Mouse (Mus musculus): Measurements from ENCODE around the gene Cd99l2. TPM values are rescaled to one million over a fixed set of nuclear protein-coding genes. Genes with fewer than 3 reads are reported as not detected.

Gene Cd99l2
- polyA plus RNA-seq (2014; fragmentation: Nextera tagmentation; extraction: Ambion mirVana), result 28.7 and 33.4 TPM in 2 replicates

DNA sequence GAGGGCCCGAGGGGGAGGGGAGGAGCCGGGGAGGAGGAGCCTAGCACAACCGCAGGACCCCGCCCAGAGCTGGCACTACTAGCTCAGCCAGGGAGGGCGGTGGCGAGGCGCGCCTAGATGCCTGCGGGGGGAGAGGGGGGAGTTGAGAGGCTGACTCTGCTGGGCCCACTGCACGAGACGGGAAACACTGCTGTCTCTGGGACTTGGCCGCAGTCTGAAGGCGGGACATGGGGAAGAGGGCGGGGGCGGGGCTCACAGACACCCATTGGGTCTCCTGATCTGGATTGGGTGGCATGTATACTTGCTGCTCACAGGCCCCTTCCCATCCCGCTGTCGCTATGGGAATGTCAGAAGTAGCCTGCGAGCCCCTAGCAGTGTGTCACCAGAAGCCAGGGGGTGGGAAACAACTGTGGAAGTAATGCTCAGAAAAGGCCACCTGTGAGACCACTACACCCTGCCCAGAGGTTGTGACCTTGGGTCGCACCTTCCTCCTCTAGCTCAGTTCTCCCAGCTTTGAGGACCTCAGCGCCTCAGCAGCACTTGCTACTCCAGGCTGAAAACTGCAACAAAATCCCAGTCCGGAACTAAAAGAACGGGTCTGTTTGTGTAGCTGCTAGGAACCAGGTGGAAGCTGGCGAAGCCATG, at the start of gene Cd99l2:
Cd99l2 (minus strand) TSS at position 216 of the 645 bp plus-strand sequence.
- H3K4me1 ChIP-seq (ENCODE audit: control insufficient read depth, insufficient read depth, low read length), result no peaks in the 10 kb centered on the region
- H3K27ac ChIP-seq (ENCODE audit: low read depth, low read length), result peak within 1 kb of the TSS; percentile 67
- H3K4me3 ChIP-seq (ENCODE audit: low read depth, low read length), result peak within 1 kb of the TSS; percentile 41
- H3K36me3 ChIP-seq (ENCODE audit: control insufficient read depth, insufficient read depth, low read length), result no peaks in the 10 kb centered on the region
- H3K9ac ChIP-seq (ENCODE audit: low read length), result peak within 1 kb of the TSS; percentile 64
- H3K27me3 ChIP-seq (ENCODE audit: control insufficient read depth, insufficient read depth, low read length), result no peaks in the 10 kb centered on the region
- WGBS, result 11% methylated on average over 18 of the region's 23 CpGs
- no peaks in the 10 kb centered on the region for H3K9me3 ChIP-seq (ENCODE audit: control insufficient read depth, low read length)
- ATAC-seq (ENCODE audit: insufficient read depth, low FRiP score, low TSS enrichment) (peak; percentile 93), DNase-seq (ENCODE audit: low spot score) (peak; percentile 87)
- peak within 1 kb of the TSS; percentile 62 for H3K4me2 ChIP-seq (ENCODE audit: low read depth)

DNA sequence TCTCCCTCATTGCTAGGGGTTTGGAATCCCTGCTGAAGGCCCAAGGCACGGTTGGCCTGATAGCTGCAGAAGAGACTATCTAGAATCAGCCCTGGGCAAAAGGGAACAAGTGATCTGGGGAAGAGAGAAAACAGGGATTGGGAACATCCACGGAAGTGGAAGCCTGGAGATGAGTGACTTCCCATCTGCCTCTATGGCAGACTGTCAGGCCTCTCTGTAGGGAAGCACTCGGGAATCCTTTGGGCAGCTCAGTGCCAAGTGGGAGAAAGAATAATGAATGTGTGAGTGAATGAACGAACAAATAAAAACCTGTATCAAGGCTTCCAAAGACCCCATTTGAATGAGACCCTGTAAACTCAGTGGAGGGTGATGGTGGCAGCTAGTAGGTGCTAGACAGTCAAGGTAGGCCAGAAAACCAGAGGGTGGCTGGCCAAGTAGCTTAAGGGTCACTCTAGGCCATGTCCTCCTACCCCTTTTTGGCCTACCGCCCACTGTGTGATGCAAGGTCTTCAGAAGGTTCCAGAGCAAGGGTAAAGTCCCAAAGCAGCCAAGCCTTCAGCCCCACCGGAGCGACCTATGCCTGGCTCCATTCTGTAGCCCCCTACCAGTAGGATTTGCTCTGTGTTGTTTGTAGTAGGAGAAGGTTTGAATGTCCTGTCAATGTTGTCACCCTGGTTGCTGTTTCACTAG, 48.3 kb upstream of the Cd99l2 start:
- Histone ChIP-seq H3K27ac (ENCODE audit: low read depth, low read length) (no peak overlapping the region), H3K9ac (ENCODE audit: low read length) (no peak overlapping the region), H3K9me3 (ENCODE audit: control insufficient read depth, low read length) (no peaks in the 10 kb centered on the region), H3K4me3 (ENCODE audit: low read depth, low read length) (no peak overlapping the region), H3K36me3 (ENCODE audit: control insufficient read depth, insufficient read depth, low read length) (no peaks in the 10 kb centered on the region), H3K4me1 (ENCODE audit: control insufficient read depth, insufficient read depth, low read length) (no peaks in the 10 kb centered on the region), H3K4me2 (ENCODE audit: low read depth) (no peak overlapping the region), H3K27me3 (ENCODE audit: control insufficient read depth, insufficient read depth, low read length) (no peaks in the 10 kb centered on the region)
- no peak for ATAC-seq (ENCODE audit: insufficient read depth, low FRiP score, low TSS enrichment)
- WGBS, result 83% methylated on average over 7 of the region's 7 CpGs
- no peak for DNase-seq (ENCODE audit: low spot score)

DNA sequence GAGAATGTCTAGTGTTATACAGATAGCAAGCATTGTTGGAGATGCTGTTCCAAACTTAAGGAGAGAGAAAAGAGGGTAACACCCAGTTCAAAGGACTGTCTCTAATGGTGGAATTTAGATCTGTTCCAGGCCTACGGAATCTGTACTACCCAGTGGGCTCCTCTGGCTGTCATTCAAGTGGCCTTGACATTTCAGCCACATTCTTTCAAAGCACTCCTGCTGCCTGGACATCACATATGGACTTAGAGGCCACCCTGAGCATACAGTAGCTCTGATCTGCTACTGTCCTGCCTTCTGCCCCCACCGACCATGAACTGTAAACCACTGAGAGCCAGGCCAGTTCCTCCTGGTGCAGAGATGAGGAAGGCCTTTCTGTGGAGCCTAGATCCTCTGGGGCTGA, 45.1 kb upstream of the Cd99l2 start:
- DNase-seq (ENCODE audit: low spot score) (no peak), ATAC-seq (ENCODE audit: insufficient read depth, low FRiP score, low TSS enrichment) (no peak)
- Histone ChIP-seq H3K36me3 (ENCODE audit: control insufficient read depth, insufficient read depth, low read length) (no peaks in the 10 kb centered on the region), H3K4me3 (ENCODE audit: low read depth, low read length) (no peak overlapping the region), H3K4me1 (ENCODE audit: control insufficient read depth, insufficient read depth, low read length) (no peaks in the 10 kb centered on the region), H3K9me3 (ENCODE audit: control insufficient read depth, low read length) (no peaks in the 10 kb centered on the region), H3K9ac (ENCODE audit: low read length) (no peak overlapping the region), H3K27ac (ENCODE audit: low read depth, low read length) (no peak overlapping the region), H3K4me2 (ENCODE audit: low read depth) (no peak overlapping the region), H3K27me3 (ENCODE audit: control insufficient read depth, insufficient read depth, low read length) (no peaks in the 10 kb centered on the region)
- WGBS, result 79% methylated on average over 2 of the region's 2 CpGs

DNA sequence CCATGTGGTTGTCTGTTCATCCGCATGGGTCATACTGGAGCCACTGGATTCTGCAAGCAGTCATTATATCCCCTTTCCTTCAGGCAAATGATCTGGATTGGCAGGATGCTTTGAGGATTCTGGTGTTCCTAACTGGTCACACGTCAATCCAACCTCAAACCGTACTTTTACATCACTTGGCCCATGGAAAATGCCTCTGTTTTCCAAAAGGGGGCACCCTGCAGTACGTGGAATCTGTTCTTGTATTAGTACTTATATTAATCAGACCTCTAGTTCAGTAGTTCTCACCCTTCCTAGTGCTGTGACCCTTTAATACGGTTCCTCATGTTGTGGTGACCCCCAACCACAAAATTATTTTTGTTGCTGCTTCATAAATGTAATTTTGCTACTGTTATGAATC, 41.5 kb upstream of the Cd99l2 start:
- no peak for DNase-seq (ENCODE audit: low spot score)
- H3K9me3 ChIP-seq (ENCODE audit: control insufficient read depth, low read length), result no peaks in the 10 kb centered on the region
- H3K36me3 ChIP-seq (ENCODE audit: control insufficient read depth, insufficient read depth, low read length), result no peaks in the 10 kb centered on the region
- H3K4me3 ChIP-seq (ENCODE audit: low read depth, low read length), result no peak overlapping the region
- WGBS, result 79% methylated on average over 5 of the region's 5 CpGs
- no peaks in the 10 kb centered on the region for H3K27me3 ChIP-seq (ENCODE audit: control insufficient read depth, insufficient read depth, low read length)
- no peak for ATAC-seq (ENCODE audit: insufficient read depth, low FRiP score, low TSS enrichment)
- H3K4me2 ChIP-seq (ENCODE audit: low read depth), result no peak overlapping the region
- H3K27ac ChIP-seq (ENCODE audit: low read depth, low read length), result no peak overlapping the region
- H3K4me1 ChIP-seq (ENCODE audit: control insufficient read depth, insufficient read depth, low read length), result no peaks in the 10 kb centered on the region
- H3K9ac ChIP-seq (ENCODE audit: low read length), result no peak overlapping the region

DNA sequence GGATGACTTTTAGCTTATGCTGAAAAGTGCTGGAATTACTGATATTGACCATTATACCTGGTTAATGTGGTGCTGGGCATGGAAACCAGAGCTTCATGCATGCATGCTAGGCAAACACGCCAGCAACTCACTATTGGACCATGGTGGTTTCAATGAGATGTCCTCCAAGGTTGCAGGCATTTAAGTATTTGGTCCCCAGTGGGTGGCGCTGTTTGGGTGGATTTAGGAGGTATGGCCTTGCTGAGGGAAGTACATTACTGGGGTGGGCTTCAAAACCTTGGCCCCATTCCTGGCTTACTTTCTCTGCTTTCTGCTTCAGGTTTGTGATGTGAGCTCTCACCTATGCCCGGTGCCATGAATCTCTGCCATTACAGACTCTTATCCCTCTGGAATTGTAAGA, 40.0 kb upstream of the Cd99l2 start:
- no peaks in the 10 kb centered on the region for H3K27me3 ChIP-seq (ENCODE audit: control insufficient read depth, insufficient read depth, low read length)
- H3K9ac ChIP-seq (ENCODE audit: low read length), result no peak overlapping the region
- ATAC-seq (ENCODE audit: insufficient read depth, low FRiP score, low TSS enrichment) (no peak), DNase-seq (ENCODE audit: low spot score) (no peak)
- no peaks in the 10 kb centered on the region for H3K9me3 ChIP-seq (ENCODE audit: control insufficient read depth, low read length)
- no peak overlapping the region for H3K4me2 ChIP-seq (ENCODE audit: low read depth)
- H3K27ac ChIP-seq (ENCODE audit: low read depth, low read length), result no peak overlapping the region
- H3K4me1 ChIP-seq (ENCODE audit: control insufficient read depth, insufficient read depth, low read length), result no peaks in the 10 kb centered on the region
- no peak overlapping the region for H3K4me3 ChIP-seq (ENCODE audit: low read depth, low read length)
- WGBS, result 72% methylated on average over 3 of the region's 3 CpGs
- no peaks in the 10 kb centered on the region for H3K36me3 ChIP-seq (ENCODE audit: control insufficient read depth, insufficient read depth, low read length)

DNA sequence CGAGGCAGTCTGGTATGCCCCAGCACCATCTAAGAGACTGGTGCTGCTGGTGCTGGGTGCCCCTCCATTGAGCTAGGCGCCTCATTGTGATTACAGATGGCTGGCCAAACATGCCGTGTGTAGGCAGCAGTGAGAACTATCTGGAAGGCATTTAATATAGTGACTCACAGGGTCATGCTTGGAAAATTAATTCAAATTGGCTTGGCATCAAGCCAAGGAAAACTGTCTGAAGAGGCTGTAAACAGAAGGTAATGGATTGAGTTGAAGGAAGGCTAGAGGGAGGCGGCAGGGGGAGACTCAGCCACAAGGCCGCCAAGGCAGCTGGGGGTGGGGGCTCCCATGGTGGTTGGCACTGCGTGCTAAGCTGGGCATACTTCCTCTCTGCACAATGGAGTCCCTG, 36.0 kb upstream of the Cd99l2 start:
- WGBS, result 69% methylated on average over 6 of the region's 6 CpGs
- Histone ChIP-seq H3K36me3 (ENCODE audit: control insufficient read depth, insufficient read depth, low read length) (no peaks in the 10 kb centered on the region), H3K4me2 (ENCODE audit: low read depth) (no peak overlapping the region), H3K9ac (ENCODE audit: low read length) (no peak overlapping the region), H3K9me3 (ENCODE audit: control insufficient read depth, low read length) (no peaks in the 10 kb centered on the region), H3K4me3 (ENCODE audit: low read depth, low read length) (no peak overlapping the region), H3K27ac (ENCODE audit: low read depth, low read length) (no peak overlapping the region), H3K27me3 (ENCODE audit: control insufficient read depth, insufficient read depth, low read length) (no peaks in the 10 kb centered on the region), H3K4me1 (ENCODE audit: control insufficient read depth, insufficient read depth, low read length) (no peaks in the 10 kb centered on the region)
- ATAC-seq (ENCODE audit: insufficient read depth, low FRiP score, low TSS enrichment), result peak; percentile 63
- no peak for DNase-seq (ENCODE audit: low spot score)

DNA sequence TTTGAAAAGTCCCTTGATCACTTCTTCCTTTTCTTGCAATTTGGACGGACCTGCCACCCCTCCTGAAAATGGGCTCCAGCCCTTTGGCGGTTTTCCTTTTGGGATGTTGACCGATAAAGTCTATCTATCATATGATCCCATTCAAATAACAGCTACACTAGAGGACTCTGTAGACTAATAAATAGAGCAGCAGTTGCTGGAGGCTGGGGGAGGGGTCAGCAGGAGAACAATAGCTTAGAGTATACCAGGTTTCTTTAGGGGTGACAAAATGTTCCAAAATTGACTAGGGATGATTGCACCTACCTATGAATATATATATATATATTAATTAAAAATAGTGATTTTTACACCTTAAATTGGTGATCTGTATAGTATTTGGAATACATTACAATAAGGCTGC, 35.5 kb upstream of the Cd99l2 start:
- no peaks in the 10 kb centered on the region for H3K4me1 ChIP-seq (ENCODE audit: control insufficient read depth, insufficient read depth, low read length)
- H3K36me3 ChIP-seq (ENCODE audit: control insufficient read depth, insufficient read depth, low read length), result no peaks in the 10 kb centered on the region
- WGBS, result 78% methylated on average over 3 of the region's 3 CpGs
- no peaks in the 10 kb centered on the region for H3K9me3 ChIP-seq (ENCODE audit: control insufficient read depth, low read length)
- no peaks in the 10 kb centered on the region for H3K27me3 ChIP-seq (ENCODE audit: control insufficient read depth, insufficient read depth, low read length)
- H3K4me2 ChIP-seq (ENCODE audit: low read depth), result no peak overlapping the region
- no peak for DNase-seq (ENCODE audit: low spot score)
- no peak for ATAC-seq (ENCODE audit: insufficient read depth, low FRiP score, low TSS enrichment)
- no peak overlapping the region for H3K27ac ChIP-seq (ENCODE audit: low read depth, low read length)
- H3K4me3 ChIP-seq (ENCODE audit: low read depth, low read length), result no peak overlapping the region
- H3K9ac ChIP-seq (ENCODE audit: low read length), result no peak overlapping the region

DNA sequence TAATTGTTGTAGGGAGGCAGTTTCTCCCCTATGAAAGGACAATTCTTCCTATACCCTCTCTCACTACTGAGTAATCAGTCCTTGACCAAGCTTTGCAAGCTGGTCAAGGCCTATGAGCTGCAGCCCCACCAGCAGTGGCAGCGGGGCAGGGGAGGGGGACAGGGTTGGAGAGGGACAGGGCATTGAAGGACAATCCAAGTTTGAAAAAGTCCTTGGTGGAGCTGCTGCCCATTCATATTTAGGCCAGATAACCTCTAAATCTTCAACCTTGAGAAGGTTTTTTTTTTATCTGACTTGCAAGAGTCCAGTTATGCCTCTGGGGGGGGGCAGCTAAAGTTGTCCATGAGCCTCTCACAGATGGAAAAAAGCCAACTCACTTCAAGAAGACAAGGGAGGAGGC, 34.8 kb upstream of the Cd99l2 start:
- no peak for DNase-seq (ENCODE audit: low spot score)
- Histone ChIP-seq H3K9me3 (ENCODE audit: control insufficient read depth, low read length) (no peaks in the 10 kb centered on the region), H3K36me3 (ENCODE audit: control insufficient read depth, insufficient read depth, low read length) (no peaks in the 10 kb centered on the region), H3K9ac (ENCODE audit: low read length) (no peak overlapping the region), H3K27ac (ENCODE audit: low read depth, low read length) (no peak overlapping the region), H3K4me1 (ENCODE audit: control insufficient read depth, insufficient read depth, low read length) (no peaks in the 10 kb centered on the region), H3K4me2 (ENCODE audit: low read depth) (no peak overlapping the region), H3K27me3 (ENCODE audit: control insufficient read depth, insufficient read depth, low read length) (no peaks in the 10 kb centered on the region), H3K4me3 (ENCODE audit: low read depth, low read length) (no peak overlapping the region)
- WGBS, result 79% methylated on average over 1 of the region's 1 CpGs
- ATAC-seq (ENCODE audit: insufficient read depth, low FRiP score, low TSS enrichment), result no peak

Data from neural tube, embryonic 11.5 days (tissue).